Mouse (Mus musculus) liver, embryonic 11.5 days (tissue): ENCODE results near the gene Snrpg. TPM values are rescaled to one million over a fixed set of nuclear protein-coding genes. Genes with fewer than 3 reads are reported as not detected.
A peak's percentile ranks its signal among the peaks of the same experiment; 100 is the strongest.

Experiments used
- ATAC-seq: fragments of 200-750 bp; cut with Nextera tagmentation; replicated peaks from 2 replicates; pipeline ENCODE4 v1.8.0; 2017; ENCODE audit warnings: moderate number of reproducible peaks, mild to moderate bottlenecking, moderate TSS enrichment, moderate library complexity; ENCODE audit not compliant: low FRiP score
- DNase-seq: peaks from one replicate; pipeline ENCODE4 v3.0.0-alpha.2; 2017; ENCODE audit warnings: low spot score
- H3K27ac ChIP-seq: fragments of 300-500 bp; sonication (generic); 2 replicates; pipeline ENCODE4 v1.5.1; 2014; ENCODE audit warnings: mild to moderate bottlenecking, low read depth, low read length, control low read depth
- H3K27me3 ChIP-seq: fragments of 300-500 bp; sonication (generic); replicated peaks from 2 replicates; pipeline ENCODE4 v1.6.1; 2014; ENCODE audit warnings: low read length, mixed read lengths; ENCODE audit not compliant: control insufficient read depth, insufficient read depth
- H3K36me3 ChIP-seq: fragments of 300-500 bp; sonication (generic); 2 replicates; pipeline ENCODE4 v1.6.1; 2014; ENCODE audit warnings: mild to moderate bottlenecking, low read length, moderate library complexity, mixed read lengths; ENCODE audit not compliant: control insufficient read depth, insufficient read depth
- H3K4me1 ChIP-seq: fragments of 300-500 bp; sonication (generic); replicated peaks from 2 replicates; pipeline ENCODE4 v1.6.1; 2014; ENCODE audit warnings: low read length, mixed read lengths; ENCODE audit not compliant: control insufficient read depth, insufficient read depth
- H3K4me2 ChIP-seq: fragments of 300-500 bp; sonication (generic); 2 replicates; pipeline ENCODE4 v1.6.1; 2014; ENCODE audit warnings: mild to moderate bottlenecking, control low read depth, moderate library complexity
- H3K4me3 ChIP-seq: fragments of 300-500 bp; sonication (generic); 2 replicates; pipeline ENCODE4 v1.5.1; 2014; ENCODE audit warnings: low read depth, low read length, control low read depth
- H3K9ac ChIP-seq: fragments of 300-500 bp; sonication (generic); 2 replicates; pipeline ENCODE4 v1.6.1; 2014; ENCODE audit warnings: low read depth, low read length, control low read depth
- H3K9me3 ChIP-seq: fragments of 300-500 bp; sonication (generic); 2 replicates; pipeline ENCODE4 v1.6.1; 2016; ENCODE audit warnings: low read length, inconsistent platforms, mixed read lengths; ENCODE audit not compliant: control insufficient read depth
- WGBS: fragments of 180-500 bp; shearing (Covaris S2); extraction: QIAGEN DNeasy Blood & Tissue Kit; methylation state at CpG from one replicate; pipeline ENCODE4 v1.1.7; 2014; 5-methylcytosine and 5-hydroxymethylcytosine counted together
- polyA plus RNA-seq: library from polyadenylated mRNA; unstranded; fragments of >200 nt; fragmentation: Nextera tagmentation; extraction: Ambion mirVana; gene quantifications from 2 replicates; pipeline ENCODE4 v1.2.1, GENCODE M21; 2014

Gene Snrpg
- polyA plus RNA-seq, 1 experiment from 2014 or later, result 785 TPM

DNA sequence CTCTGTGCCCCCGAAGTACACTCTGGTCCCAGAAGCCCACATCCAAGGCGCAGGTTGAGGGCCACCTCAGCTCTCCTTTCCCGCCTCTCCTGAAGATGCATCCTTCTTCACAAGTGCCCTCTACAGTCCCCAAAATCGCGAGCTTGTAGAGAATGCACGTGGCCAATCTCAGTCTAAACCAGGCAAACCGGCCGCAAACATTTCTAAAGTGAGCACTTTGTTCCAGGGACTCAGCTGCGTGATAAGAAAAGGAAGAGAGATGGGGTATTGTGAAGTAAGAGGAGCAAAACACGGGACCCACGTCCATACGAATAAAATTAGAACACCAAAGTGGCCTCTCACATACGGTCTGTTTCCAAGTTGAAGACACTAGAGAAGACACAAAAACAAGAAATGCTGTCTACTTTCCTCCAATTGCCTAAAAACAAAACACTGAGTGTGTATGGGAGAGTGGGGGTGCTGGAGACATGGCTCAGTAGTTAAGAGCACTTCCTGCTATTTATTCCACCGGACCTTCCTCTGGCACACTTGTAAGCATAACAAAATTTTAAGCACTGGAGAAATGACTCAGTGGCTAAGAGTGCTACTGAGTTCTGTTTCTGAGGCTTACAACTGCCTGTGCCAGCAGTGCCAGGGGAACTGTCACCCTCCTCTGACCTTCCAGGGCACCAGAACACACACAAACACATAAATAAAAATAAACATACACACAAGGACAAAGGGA, 26.3 kb downstream of the Snrpg start:
- Histone ChIP-seq H3K9ac (peak overlapping the region; percentile 89), H3K27me3 (no peaks in the 10 kb centered on the region), H3K27ac (peak overlapping the region; percentile 83), H3K4me3 (peak overlapping the region; percentile 93), H3K9me3 (no peaks in the 10 kb centered on the region), H3K4me1 (peaks cover 20% of the 10 kb centered on the region), H3K36me3 (0 out of 2 replicates have a peak, but pooled peaks cover under 1% of the 10 kb centered on the region), H3K4me2 (peak overlapping the region; percentile 97)
- WGBS, result 6% methylated on average over 14 of the region's 14 CpGs
- ATAC-seq, result no peak
- DNase-seq, result no peak

DNA sequence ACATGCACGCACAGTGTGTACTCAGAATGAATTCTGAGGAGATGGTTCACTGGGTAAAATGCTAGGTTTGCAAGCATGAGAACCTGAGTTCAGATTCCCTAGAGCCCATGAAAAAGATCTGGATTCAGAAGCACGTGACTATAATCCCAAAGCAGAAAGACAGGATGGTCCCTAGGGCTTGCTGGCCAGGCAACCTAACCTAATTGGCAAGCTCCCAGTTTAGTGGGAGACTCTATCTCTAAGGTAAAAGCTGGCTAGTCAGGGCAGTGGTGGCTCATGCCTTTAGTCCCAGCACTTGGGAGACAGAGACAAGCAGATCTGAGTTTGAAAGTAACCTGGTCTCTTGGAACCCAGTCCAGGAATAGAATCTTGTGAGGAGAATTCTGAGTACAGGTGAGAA, 27.9 kb downstream of the Snrpg start:
- Histone ChIP-seq H3K27me3 (no peaks in the 10 kb centered on the region), H3K4me3 (no peak overlapping the region), H3K9ac (no peak overlapping the region), H3K9me3 (no peaks in the 10 kb centered on the region), H3K4me2 (no peak overlapping the region), H3K27ac (no peak overlapping the region), H3K36me3 (no peaks in the 10 kb centered on the region), H3K4me1 (peaks cover 18% of the 10 kb centered on the region)
- no peak for DNase-seq
- ATAC-seq, result no peak
- WGBS, result 84% methylated on average over 2 of the region's 2 CpGs

GRCm38 (mm10) chr6:86399995-86400394, 28.9 kb downstream of the Snrpg start:
- no peak for DNase-seq
- ATAC-seq, result no peak
- Histone ChIP-seq H3K4me1 (peaks cover 18% of the 10 kb centered on the region), H3K36me3 (no peaks in the 10 kb centered on the region), H3K9me3 (no peaks in the 10 kb centered on the region), H3K9ac (no peak overlapping the region), H3K27me3 (no peaks in the 10 kb centered on the region), H3K4me3 (no peak overlapping the region), H3K27ac (no peak overlapping the region), H3K4me2 (no peak overlapping the region; the same call in 1 of the 2 replicates)
- 65% methylated on average over 2 of the region's 2 CpGs for WGBS

GRCm38 (mm10) chr6:86400972-86401371, 29.9 kb downstream of the Snrpg start:
- Histone ChIP-seq H3K4me3 (peak overlapping the region; percentile 11), H3K36me3 (no peaks in the 10 kb centered on the region), H3K9ac (no peak overlapping the region), H3K27me3 (no peaks in the 10 kb centered on the region), H3K4me2 (peak overlapping the region; percentile 57), H3K27ac (no peak overlapping the region), H3K9me3 (no peaks in the 10 kb centered on the region), H3K4me1 (peaks cover 12% of the 10 kb centered on the region)
- DNase-seq, result peak; percentile 57
- 6% methylated on average over 9 of the region's 9 CpGs for WGBS
- ATAC-seq, result peak; percentile 32; the same call in 1 of the 2 replicates

GRCm38 (mm10) chr6:86402681-86403607, 31.8 kb downstream of the Snrpg start:
- WGBS, result 38% methylated on average over 12 of the region's 12 CpGs

DNA sequence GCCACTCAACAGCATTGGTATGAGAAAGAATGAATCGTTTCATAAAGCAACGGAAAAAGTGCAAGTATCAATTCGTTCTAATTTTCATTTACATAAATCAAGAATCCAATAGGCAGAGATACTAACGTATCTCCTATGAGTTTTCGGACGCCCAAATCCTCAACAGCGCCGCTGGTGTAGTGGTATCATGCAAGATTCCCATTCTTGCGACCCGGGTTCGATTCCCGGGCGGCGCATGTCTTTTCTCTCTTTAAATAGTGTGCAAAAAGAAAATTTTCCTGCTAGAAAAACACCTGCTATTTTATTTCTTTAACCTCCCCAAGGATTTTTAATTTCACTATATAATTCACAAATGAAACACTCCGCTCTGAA, 32.6 kb downstream of the Snrpg start:
- H3K27me3 ChIP-seq, result no peaks in the 10 kb centered on the region
- peak overlapping the region; percentile 94 for H3K4me3 ChIP-seq
- H3K9ac ChIP-seq, result peak overlapping the region; percentile 98
- H3K27ac ChIP-seq, result peak overlapping the region; percentile 98; the same call in 1 of the 2 replicates
- H3K36me3 ChIP-seq, result peaks cover under 1% of the 10 kb centered on the region; the same call in 1 of the 2 replicates
- no peaks in the 10 kb centered on the region for H3K9me3 ChIP-seq
- DNase-seq (peak; percentile 87), ATAC-seq (peak; percentile 72)
- H3K4me1 ChIP-seq, result peaks cover 6% of the 10 kb centered on the region; the same call in 1 of the 2 replicates
- WGBS, result under 1% methylated on average over 15 of the region's 15 CpGs
- H3K4me2 ChIP-seq, result peak overlapping the region; percentile 72

More at GRCm38 (mm10) chr6:86402681-86403607, 31.8 kb downstream of the Snrpg start:
- H3K9ac ChIP-seq, result peak overlapping the region; percentile 31; the same call in 1 of the 2 replicates
- H3K36me3 ChIP-seq, result no peaks in the 10 kb centered on the region; the same call in 1 of the 2 replicates
- no peaks in the 10 kb centered on the region for H3K27me3 ChIP-seq
- ATAC-seq (no peak), DNase-seq (no peak)
- no peak overlapping the region for H3K27ac ChIP-seq
- H3K9me3 ChIP-seq, result no peaks in the 10 kb centered on the region
- peak overlapping the region; percentile 72 for H3K4me2 ChIP-seq
- peaks cover 6% of the 10 kb centered on the region; the same call in 1 of the 2 replicates for H3K4me1 ChIP-seq
- peak overlapping the region; percentile 94 for H3K4me3 ChIP-seq

DNA sequence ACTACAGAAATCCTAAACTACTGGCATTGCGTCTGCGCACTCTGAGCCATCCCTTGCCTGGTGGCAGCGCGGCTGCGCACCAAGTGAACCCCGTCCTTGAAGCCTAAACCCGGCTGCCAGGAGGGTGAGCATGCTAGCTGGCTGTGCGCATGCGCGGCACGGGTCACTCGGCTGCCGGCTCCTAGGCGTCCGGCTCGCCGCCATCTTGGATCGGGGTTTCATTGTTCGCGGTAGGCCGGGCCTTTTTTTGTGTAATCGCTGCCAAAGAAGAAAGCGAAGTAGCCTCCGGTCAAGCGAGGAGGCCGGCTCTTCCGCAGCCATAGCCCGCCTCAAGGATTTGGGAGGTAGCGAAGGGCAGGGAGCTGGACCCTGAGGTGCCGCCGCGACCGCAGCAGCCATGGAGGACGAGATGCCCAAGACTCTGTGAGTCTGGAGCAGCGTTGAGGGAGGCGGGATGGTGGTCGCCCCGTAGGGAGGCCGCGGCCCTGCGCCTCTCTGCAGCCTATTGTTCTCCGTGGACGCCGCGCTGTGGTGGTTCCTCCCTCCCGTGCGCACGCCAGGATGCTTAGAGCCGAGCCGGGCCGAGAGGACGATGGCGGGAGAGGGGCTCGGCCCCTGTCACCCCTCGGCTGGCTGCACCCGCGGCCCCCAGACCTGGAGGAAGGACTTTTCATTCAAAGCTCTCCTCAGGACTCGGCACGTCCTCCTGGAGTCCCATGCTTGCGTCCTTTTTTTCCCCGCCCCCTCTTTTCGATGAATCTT, 33.2 kb downstream of the Snrpg start, which contains the start of gene Tia1:
Gene Tia1 (plus strand): TSS at position 120 of the 762 bp plus-strand sequence.
- peak within 1 kb of the TSS; percentile 72 for H3K4me2 ChIP-seq
- peaks cover 6% of the 10 kb centered on the region; the same call in 1 of the 2 replicates for H3K4me1 ChIP-seq
- peaks cover 2% of the 10 kb centered on the region; the same call in 1 of the 2 replicates for H3K36me3 ChIP-seq
- H3K27me3 ChIP-seq, result no peaks in the 10 kb centered on the region
- peak within 1 kb of the TSS; percentile 94 for H3K4me3 ChIP-seq
- peak; percentile 95 for ATAC-seq
- H3K9ac ChIP-seq, result peak within 1 kb of the TSS; percentile 98
- peak; percentile 93 for DNase-seq
- H3K9me3 ChIP-seq, result no peaks in the 10 kb centered on the region
- under 1% methylated on average over 62 of the region's 62 CpGs for WGBS
- H3K27ac ChIP-seq, result peak within 1 kb of the TSS; percentile 98

DNA sequence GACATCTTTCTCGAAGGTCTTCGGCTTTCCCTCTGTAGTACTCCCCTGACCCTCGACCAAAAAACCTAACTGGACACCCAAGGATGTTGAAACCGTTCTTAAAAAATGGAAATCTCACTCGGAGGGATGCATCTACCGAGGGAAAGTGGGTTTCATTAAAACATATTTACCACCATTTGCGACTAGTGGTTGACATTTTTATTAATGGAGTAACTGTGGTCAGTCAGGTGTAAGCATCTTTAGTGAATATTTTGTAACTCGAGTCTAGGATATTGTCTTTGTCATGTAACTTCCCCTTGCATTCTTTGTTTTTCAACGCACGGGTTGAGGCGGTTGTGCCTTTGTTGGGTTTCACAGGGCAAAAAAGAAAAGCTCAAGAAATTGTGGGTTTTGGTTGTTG, 33.9 kb downstream of the Snrpg start:
- no peak for DNase-seq
- Histone ChIP-seq H3K4me1 (peaks cover 6% of the 10 kb centered on the region; the same call in 1 of the 2 replicates), H3K4me3 (peak overlapping the region; percentile 94), H3K4me2 (peak overlapping the region; percentile 72), H3K27me3 (no peaks in the 10 kb centered on the region), H3K9me3 (no peaks in the 10 kb centered on the region), H3K9ac (peak overlapping the region; percentile 98), H3K27ac (peak overlapping the region; percentile 98), H3K36me3 (peaks cover 2% of the 10 kb centered on the region; the same call in 1 of the 2 replicates)
- WGBS, result under 1% methylated on average over 11 of the region's 11 CpGs
- no peak for ATAC-seq
